Mouse (Mus musculus) ES-Bruce4 (cell line): ENCODE measurements around the gene Myh10. TPM values are rescaled to one million over a fixed set of nuclear protein-coding genes. Genes with fewer than 3 reads are reported as not detected.

ENCODE experiments used
- H3K27ac ChIP-seq: 2 replicates; pipeline ENCODE4 v1.5.1; 2012; ENCODE audit warnings: low read length, inconsistent platforms; ENCODE audit not compliant: insufficient read depth
- H3K27me3 ChIP-seq: 2 replicates; pipeline ENCODE4 v1.6.1; 2012; ENCODE audit warnings: mild to moderate bottlenecking, low read length, inconsistent platforms; ENCODE audit not compliant: control insufficient read depth, poor library complexity, insufficient read depth, severe bottlenecking
- H3K36me3 ChIP-seq: 2 replicates; pipeline ENCODE4 v1.6.1; 2012; ENCODE audit warnings: inconsistent platforms, mild to moderate bottlenecking, low read length, moderate library complexity; ENCODE audit not compliant: control insufficient read depth, poor library complexity, insufficient read depth, severe bottlenecking
- H3K4me1 ChIP-seq: one replicate; pipeline ENCODE4 v1.8.1; 2011; ENCODE audit warnings: low read length; ENCODE audit not compliant: control insufficient read depth, insufficient read depth
- H3K4me3 ChIP-seq: 2 replicates; pipeline ENCODE4 v1.5.1; 2011; ENCODE audit warnings: low read depth, mild to moderate bottlenecking, low read length
- H3K9ac ChIP-seq: 2 replicates; pipeline ENCODE4 v1.6.1; 2012; ENCODE audit warnings: low read depth, mild to moderate bottlenecking, inconsistent platforms; ENCODE audit not compliant: poor library complexity, severe bottlenecking
- H3K9me3 ChIP-seq: replicated peaks from 2 replicates; pipeline ENCODE4 v1.6.1; 2012; ENCODE audit warnings: mild to moderate bottlenecking, low read length, inconsistent platforms; ENCODE audit not compliant: control insufficient read depth, poor library complexity, insufficient read depth, severe bottlenecking
- CTCF ChIP-seq: IDR thresholded peaks from one replicate; pipeline ENCODE4 v1.8.1; 2011; ENCODE audit warnings: low read depth, low read length
- EP300 ChIP-seq: IDR thresholded peaks from 2 replicates; pipeline ENCODE4 v1.6.1; 2011; ENCODE audit warnings: low read depth, low read length; ENCODE audit not compliant: insufficient read depth
- POLR2A ChIP-seq: IDR thresholded peaks from one replicate; pipeline ENCODE4 v1.8.1; 2011; ENCODE audit warnings: low read length; ENCODE audit not compliant: insufficient read depth
- polyA plus RNA-seq: library from polyadenylated mRNA; stranded (reverse); fragments of >200 nt; gene quantifications from 2 replicates; pipeline ENCODE4 v1.2.4, GENCODE M21; 2011; ENCODE audit warnings: low read depth; ENCODE audit not compliant: missing spikeins, insufficient read depth, insufficient read length

Myh10 gene
- polyA plus RNA-seq, 1 experiment = 157 TPM

GRCm38 (mm10) chr11:68656887-68657685, 34.3 kb upstream of the Myh10 start:
- Histone ChIP-seq H3K4me1 (no peaks in the 10 kb centered on the region), H3K9ac (no peak overlapping the region), H3K4me3 (no peak overlapping the region), H3K27ac (no peak overlapping the region), H3K36me3 (no peaks in the 10 kb centered on the region), H3K9me3 (no peaks in the 10 kb centered on the region), H3K27me3 (no peaks in the 10 kb centered on the region; the same call in 1 of the 2 replicates)
- TF ChIP-seq EP300 = no peak
- TF ChIP-seq CTCF = no peak
- no peak for TF ChIP-seq POLR2A

GRCm38 (mm10) chr11:68657811-68658210, 33.5 kb upstream of the Myh10 start:
- Histone ChIP-seq H3K4me3 (no peak overlapping the region), H3K9me3 (no peaks in the 10 kb centered on the region), H3K36me3 (no peaks in the 10 kb centered on the region), H3K9ac (no peak overlapping the region), H3K27me3 (no peaks in the 10 kb centered on the region; the same call in 1 of the 2 replicates), H3K4me1 (no peaks in the 10 kb centered on the region), H3K27ac (no peak overlapping the region)
- TF ChIP-seq CTCF = no peak
- no peak for TF ChIP-seq POLR2A
- no peak for TF ChIP-seq EP300

- no peaks in the 10 kb centered on the region; the same call in 1 of the 2 replicates for H3K27me3 ChIP-seq
- TF ChIP-seq EP300 (no peak), POLR2A (no peak), CTCF (no peak)
- no peaks in the 10 kb centered on the region for H3K36me3 ChIP-seq
- no peaks in the 10 kb centered on the region; the same call in 1 of the 2 replicates for H3K9me3 ChIP-seq
- no peaks in the 10 kb centered on the region for H3K4me1 ChIP-seq
- no peak overlapping the region for H3K4me3 ChIP-seq
- H3K27ac ChIP-seq = no peak overlapping the region
- no peak overlapping the region for H3K9ac ChIP-seq
These were observed 26.0 kb upstream of the Myh10 start for GRCm38 (mm10) chr11:68665331-68665730.

- no peaks in the 10 kb centered on the region for H3K36me3 ChIP-seq
- H3K27me3 ChIP-seq = no peaks in the 10 kb centered on the region
- no peak overlapping the region for H3K9ac ChIP-seq
- no peak for TF ChIP-seq CTCF
- TF ChIP-seq EP300 = no peak
- no peak for TF ChIP-seq POLR2A
- no peak overlapping the region for H3K4me3 ChIP-seq
- no peak overlapping the region for H3K27ac ChIP-seq
- H3K4me1 ChIP-seq = no peaks in the 10 kb centered on the region
- H3K9me3 ChIP-seq = no peaks in the 10 kb centered on the region; the same call in 1 of the 2 replicates
These were observed 25.1 kb upstream of the Myh10 start for GRCm38 (mm10) chr11:68666210-68666609.

GRCm38 (mm10) chr11:68672270-68672970, 18.9 kb upstream of the Myh10 start:
- TF ChIP-seq POLR2A = no peak
- TF ChIP-seq CTCF = no peak
- no peak for TF ChIP-seq EP300
- H3K36me3 ChIP-seq = no peaks in the 10 kb centered on the region
- H3K4me3 ChIP-seq = no peak overlapping the region
- no peaks in the 10 kb centered on the region for H3K4me1 ChIP-seq
- H3K27ac ChIP-seq = no peak overlapping the region
- no peak overlapping the region for H3K9ac ChIP-seq
- H3K9me3 ChIP-seq = no peaks in the 10 kb centered on the region; the same call in 1 of the 2 replicates
- no peaks in the 10 kb centered on the region for H3K27me3 ChIP-seq

GRCm38 (mm10) chr11:68674071-68674470, 17.3 kb upstream of the Myh10 start:
- H3K27me3 ChIP-seq = no peaks in the 10 kb centered on the region
- no peak overlapping the region for H3K9ac ChIP-seq
- no peaks in the 10 kb centered on the region for H3K4me1 ChIP-seq
- no peak overlapping the region for H3K4me3 ChIP-seq
- no peaks in the 10 kb centered on the region for H3K9me3 ChIP-seq
- TF ChIP-seq EP300 (0 out of 2 replicates have a peak, but pooled peaks have one; percentile 22), POLR2A (no peak)
- no peaks in the 10 kb centered on the region for H3K36me3 ChIP-seq
- H3K27ac ChIP-seq = no peak overlapping the region
